Mouse (Mus musculus): ENCODE data around the gene Lrrn2.

Gene Lrrn2

GRCm38 (mm10) chr1:132880161-132881005 lies at the start of gene Lrrn2:
Lrrn2 (plus strand) TSS chr1:132880273.
- DNase-seq (ENCODE audit: low read depth in 2 of 2, low spot score in 2 of 2) = no peak

GRCm38 (mm10) chr1:132831963-132832362 lies 48.1 kb upstream of the Lrrn2 start:
- no peak for DNase-seq (ENCODE audit: low read depth in 2 of 2, low spot score in 2 of 2)

- no peak for DNase-seq (ENCODE audit: low read depth in 2 of 2, low spot score in 2 of 2)
Observed at GRCm38 (mm10) chr1:132834037-132834436, 46.0 kb upstream of the Lrrn2 start.

- DNase-seq (ENCODE audit: low read depth in 2 of 2, low spot score in 2 of 2) = no peak
Observed at GRCm38 (mm10) chr1:132836895-132837294, 43.2 kb upstream of the Lrrn2 start.

- DNase-seq (ENCODE audit: low read depth in 2 of 2, low spot score in 2 of 2) = no peak
Observed at GRCm38 (mm10) chr1:132837691-132838090, 42.4 kb upstream of the Lrrn2 start.

GRCm38 (mm10) chr1:132838371-132838770 lies 41.7 kb upstream of the Lrrn2 start:
- DNase-seq (ENCODE audit: low read depth in 2 of 2, low spot score in 2 of 2) = no peak

GRCm38 (mm10) chr1:132843612-132844011 lies 36.5 kb upstream of the Lrrn2 start:
- DNase-seq (ENCODE audit: low read depth in 2 of 2, low spot score in 2 of 2) = no peak

GRCm38 (mm10) chr1:132844088-132844804 lies 35.8 kb upstream of the Lrrn2 start:
- no peak for DNase-seq (ENCODE audit: low read depth in 2 of 2, low spot score in 2 of 2)

GRCm38 (mm10) chr1:132845766-132846165 lies 34.3 kb upstream of the Lrrn2 start:
- no peak for DNase-seq (ENCODE audit: low read depth in 2 of 2, low spot score in 2 of 2)

- no peak for DNase-seq (ENCODE audit: low read depth in 2 of 2, low spot score in 2 of 2)
Observed at GRCm38 (mm10) chr1:132850809-132851208, 29.3 kb upstream of the Lrrn2 start.

- DNase-seq (ENCODE audit: low read depth in 2 of 2, low spot score in 2 of 2) = no peak
Observed at GRCm38 (mm10) chr1:132851296-132851695, 28.8 kb upstream of the Lrrn2 start.

GRCm38 (mm10) chr1:132851771-132852170 lies 28.3 kb upstream of the Lrrn2 start:
- DNase-seq (ENCODE audit: low read depth in 2 of 2, low spot score in 2 of 2) = no peak

- DNase-seq (ENCODE audit: low read depth in 2 of 2, low spot score in 2 of 2) = no peak
Observed at GRCm38 (mm10) chr1:132853312-132853711, 26.8 kb upstream of the Lrrn2 start.

GRCm38 (mm10) chr1:132858516-132859383 lies 21.3 kb upstream of the Lrrn2 start:
- no peak for DNase-seq (ENCODE audit: low read depth in 2 of 2, low spot score in 2 of 2)

GRCm38 (mm10) chr1:132864220-132864619 lies 15.9 kb upstream of the Lrrn2 start:
- no peak for DNase-seq (ENCODE audit: low read depth in 2 of 2, low spot score in 2 of 2)

- no peak for DNase-seq (ENCODE audit: low read depth in 2 of 2, low spot score in 2 of 2)
Observed at GRCm38 (mm10) chr1:132865585-132865984, 14.5 kb upstream of the Lrrn2 start.

- DNase-seq (ENCODE audit: low read depth in 2 of 2, low spot score in 2 of 2) = no peak
Observed at GRCm38 (mm10) chr1:132870327-132870726, 9.7 kb upstream of the Lrrn2 start.

- no peak for DNase-seq (ENCODE audit: low read depth in 2 of 2, low spot score in 2 of 2)
Observed at GRCm38 (mm10) chr1:132878951-132879610, 992 bp upstream of the Lrrn2 start.

- DNase-seq (ENCODE audit: low read depth in 2 of 2, low spot score in 2 of 2) = no peak
Observed at GRCm38 (mm10) chr1:132879801-132880160, 292 bp upstream of the Lrrn2 start.

GRCm38 (mm10) chr1:132881041-132881761 lies 1.1 kb downstream of the Lrrn2 start:
- DNase-seq (ENCODE audit: low read depth in 2 of 2, low spot score in 2 of 2) = no peak
